Mouse (Mus musculus): ENCODE measurements around the gene Hamp2. TPM values are rescaled to one million over a fixed set of nuclear protein-coding genes. Genes with fewer than 3 reads are reported as not detected.
A peak's percentile ranks its signal among the peaks of the same experiment; 100 is the strongest.
"Not testable (repeated sequence)": the region's sequence is repeated elsewhere in the genome, so short reads cannot be mapped to it uniquely, and the experiment has no call there.

Gene Hamp2
- polyA plus RNA-seq, 2 experiments = not detected

DNA sequence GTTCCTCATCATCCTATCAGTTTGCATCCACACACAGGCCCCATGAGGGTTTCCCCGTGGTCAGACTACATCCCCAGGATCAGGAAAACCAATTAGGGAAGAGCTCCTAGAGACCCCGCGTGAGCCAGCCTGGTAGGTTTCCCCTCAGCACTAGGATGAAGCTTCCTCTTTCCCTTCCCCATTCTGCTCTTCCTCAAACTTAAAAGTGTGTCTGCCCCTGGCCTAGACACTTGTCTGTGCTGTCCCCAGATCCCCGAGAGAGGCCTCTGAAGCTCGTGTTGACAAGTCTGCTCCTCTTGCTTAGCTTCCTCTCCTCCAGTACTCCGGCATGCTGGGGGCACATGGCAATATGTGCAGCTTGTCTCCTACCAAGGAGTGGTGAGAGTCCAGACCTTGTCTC is 29.0 kb upstream of the Hamp2 start:
- WGBS (ENCODE audit: insufficient replicate concordance) = 48% methylated on average over 6 of the region's 6 CpGs
- Histone ChIP-seq H3K4me2 (ENCODE audit: low read depth) (no peak overlapping the region), H3K9me3 (ENCODE audit: control insufficient read depth, low read length) (no peaks in the 10 kb centered on the region), H3K27me3 (ENCODE audit: control insufficient read depth, insufficient read depth, low read length) (no peaks in the 10 kb centered on the region), H3K4me1 (replicated peaks; ENCODE audit: control insufficient read depth in 2 of 2, insufficient read depth in 2 of 2, low read length in 1 of 2) (peaks cover 7 to 19% of the 10 kb centered on the region in 2 experiments), H3K36me3 (replicated peaks; ENCODE audit: control insufficient read depth, insufficient read depth, low read depth) (peaks cover 46% of the 10 kb centered on the region), H3K4me3 (ENCODE audit: insufficient read depth in 1 of 2, low read depth in 2 of 2, low read length in 2 of 2) (no peak overlapping the region), H3K9ac (replicated peaks) (no peak overlapping the region), H3K27ac (no peak overlapping the region)
- TF ChIP-seq CTCF (IDR thresholded peaks at IDR 0.05; ENCODE audit: low read depth) (no peak), EP300 (IDR thresholded peaks at IDR 0.05; ENCODE audit: low read depth) (no peak)
- ATAC-seq (ENCODE audit: insufficient read depth) (no peak), DNase-seq (ENCODE audit: low read depth in 3 of 3, low spot score in 3 of 3) (no peak)

DNA sequence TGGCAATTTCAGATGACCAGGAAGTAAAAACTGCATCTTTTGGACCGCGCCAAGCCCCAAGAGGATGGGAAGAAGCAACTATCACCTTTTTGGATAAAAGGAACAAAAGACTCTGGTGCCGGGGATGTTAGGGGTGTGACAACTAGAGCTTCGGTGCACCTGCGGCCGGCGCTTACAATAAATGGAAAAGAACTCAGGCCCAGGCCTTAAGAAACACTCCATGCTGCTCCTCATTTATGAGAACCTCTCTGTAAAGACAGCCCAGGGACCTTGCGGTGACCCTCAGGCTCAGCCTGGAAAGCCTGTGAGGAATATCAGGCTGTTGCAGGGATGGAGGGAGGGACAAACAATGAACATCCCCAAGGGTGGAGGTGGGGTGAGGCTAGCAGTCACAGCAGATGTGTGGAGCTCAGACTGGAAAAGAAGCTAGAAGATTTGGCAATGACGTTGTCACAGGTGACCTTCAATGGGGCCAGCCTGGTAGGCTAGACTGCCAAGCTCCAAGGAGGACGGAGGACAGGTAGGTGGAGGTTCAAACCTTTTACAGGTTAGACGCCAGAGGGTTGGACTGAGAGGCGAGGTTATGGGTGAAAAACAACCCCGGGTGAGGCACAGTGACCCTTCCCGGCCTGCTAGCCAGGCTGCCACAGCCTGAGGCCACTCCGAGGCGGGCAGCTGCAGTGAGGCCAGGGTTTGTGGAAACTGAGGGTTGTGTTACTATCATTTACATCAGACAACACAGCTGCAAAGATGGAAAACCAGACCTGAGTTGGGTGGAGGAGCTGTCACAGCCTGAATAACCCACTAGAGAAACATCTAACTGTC is 28.2 kb upstream of the Hamp2 start:
- ATAC-seq (ENCODE audit: insufficient read depth) = no peak

GRCm38 (mm10) chr7:30949902-30950301 is 25.4 kb upstream of the Hamp2 start:
- not testable (repeated sequence) for H3K9me3 ChIP-seq (ENCODE audit: control insufficient read depth, low read length); H3K4me3 ChIP-seq (ENCODE audit: insufficient read depth in 1 of 2, low read depth in 2 of 2, low read length in 2 of 2); H3K4me2 ChIP-seq (ENCODE audit: low read depth); H3K27ac ChIP-seq; H3K27me3 ChIP-seq (ENCODE audit: control insufficient read depth, insufficient read depth, low read length); ATAC-seq (ENCODE audit: insufficient read depth); H3K9ac ChIP-seq (replicated peaks); H3K4me1 ChIP-seq (replicated peaks; ENCODE audit: control insufficient read depth in 2 of 2, insufficient read depth in 2 of 2, low read length in 1 of 2); DNase-seq (ENCODE audit: low read depth in 3 of 3, low spot score in 3 of 3)
- 72% methylated on average over 3 of the region's 3 CpGs for WGBS (ENCODE audit: insufficient replicate concordance)
- peaks cover 43% of the 10 kb centered on the region for H3K36me3 ChIP-seq (replicated peaks; ENCODE audit: control insufficient read depth, insufficient read depth, low read depth)

More for the DNA sequence above, 28.2 kb upstream of the Hamp2 start:
- Histone ChIP-seq H3K9me3 (ENCODE audit: control insufficient read depth, low read length) (no peaks in the 10 kb centered on the region), H3K36me3 (replicated peaks; ENCODE audit: control insufficient read depth, insufficient read depth, low read depth) (peaks cover 46% of the 10 kb centered on the region), H3K4me2 (ENCODE audit: low read depth) (no peak overlapping the region), H3K27me3 (ENCODE audit: control insufficient read depth, insufficient read depth, low read length) (no peaks in the 10 kb centered on the region), H3K9ac (replicated peaks) (no peak overlapping the region), H3K4me1 (replicated peaks; ENCODE audit: control insufficient read depth in 2 of 2, insufficient read depth in 2 of 2, low read length in 1 of 2) (peaks cover 3 to 13% of the 10 kb centered on the region in 2 experiments), H3K4me3 (ENCODE audit: insufficient read depth in 1 of 2, low read depth in 2 of 2, low read length in 2 of 2) (no peak overlapping the region), H3K27ac (no peak overlapping the region)
- TF ChIP-seq CTCF (IDR thresholded peaks at IDR 0.05; ENCODE audit: low read depth) = no peak
- no peak for TF ChIP-seq EP300 (IDR thresholded peaks at IDR 0.05; ENCODE audit: low read depth)
- DNase-seq (ENCODE audit: low read depth in 3 of 3, low spot score in 3 of 3) = no peak
- 84% methylated on average over 16 of the region's 16 CpGs for WGBS (ENCODE audit: insufficient replicate concordance)

DNA sequence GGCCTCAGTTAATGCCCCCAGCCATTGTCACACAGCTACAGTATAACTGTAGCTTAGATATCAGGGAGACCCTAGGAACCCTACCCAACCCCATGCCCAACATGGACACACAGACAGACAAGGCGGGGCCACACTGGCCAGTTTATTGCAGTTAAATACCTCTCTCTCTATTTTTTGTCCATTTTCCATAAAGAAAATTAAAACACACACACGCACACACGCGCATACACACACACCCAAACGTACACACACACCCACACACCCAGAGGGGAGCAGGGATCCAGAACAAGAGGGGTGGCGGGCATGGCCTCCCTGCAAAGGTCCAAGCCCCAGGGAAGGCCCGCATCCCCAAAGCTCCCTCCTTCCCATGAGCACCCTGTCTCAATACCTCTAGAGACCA is 21.4 kb upstream of the Hamp2 start:
- 79% methylated on average over 7 of the region's 7 CpGs for whole genome bisulfite sequencing (ENCODE audit: insufficient replicate concordance)
- peaks cover 12% of the 10 kb centered on the region; the same call in 1 of the 2 replicates for H3K36me3 ChIP-seq (replicated peaks; ENCODE audit: control insufficient read depth, insufficient read depth, low read depth)
- H3K4me2 ChIP-seq (ENCODE audit: low read depth) = no peak overlapping the region
- H3K4me1 ChIP-seq (replicated peaks; ENCODE audit: control insufficient read depth in 2 of 2, insufficient read depth in 2 of 2, low read length in 1 of 2) = no peaks in the 10 kb centered on the region
- H3K9ac ChIP-seq (replicated peaks) = no peak overlapping the region
- ATAC-seq (ENCODE audit: insufficient read depth) = peak; percentile 14; the same call in 1 of the 2 replicates
- H3K27ac ChIP-seq = no peak overlapping the region
- TF ChIP-seq CTCF (IDR thresholded peaks at IDR 0.05; ENCODE audit: low read depth) (no peak), EP300 (IDR thresholded peaks at IDR 0.05; ENCODE audit: low read depth) (no peak)
- no peaks in the 10 kb centered on the region for H3K9me3 ChIP-seq (ENCODE audit: control insufficient read depth, low read length)
- H3K27me3 ChIP-seq (ENCODE audit: control insufficient read depth, insufficient read depth, low read length) = no peaks in the 10 kb centered on the region
- DNase-seq (ENCODE audit: low read depth in 3 of 3, low spot score in 3 of 3) = no peak
- H3K4me3 ChIP-seq (ENCODE audit: insufficient read depth in 1 of 2, low read depth in 2 of 2, low read length in 2 of 2) = no peak overlapping the region

- not testable (repeated sequence) for H3K9ac ChIP-seq (replicated peaks); H3K4me3 ChIP-seq (ENCODE audit: insufficient read depth in 1 of 2, low read depth in 2 of 2, low read length in 2 of 2); H3K4me1 ChIP-seq (replicated peaks; ENCODE audit: control insufficient read depth in 2 of 2, insufficient read depth in 2 of 2, low read length in 1 of 2); H3K27ac ChIP-seq; H3K27me3 ChIP-seq (ENCODE audit: control insufficient read depth, insufficient read depth, low read length); H3K4me2 ChIP-seq (ENCODE audit: low read depth); DNase-seq (ENCODE audit: low read depth in 3 of 3, low spot score in 3 of 3); H3K36me3 ChIP-seq (replicated peaks; ENCODE audit: control insufficient read depth, insufficient read depth, low read depth); H3K9me3 ChIP-seq (ENCODE audit: control insufficient read depth, low read length)
- 80% methylated on average over 7 of the region's 7 CpGs for WGBS (ENCODE audit: insufficient replicate concordance)
- peak; percentile 32; the same call in 1 of the 2 replicates for ATAC-seq (ENCODE audit: insufficient read depth)
Measured at GRCm38 (mm10) chr7:30945466-30945865, 21.0 kb upstream of the Hamp2 start.

DNA sequence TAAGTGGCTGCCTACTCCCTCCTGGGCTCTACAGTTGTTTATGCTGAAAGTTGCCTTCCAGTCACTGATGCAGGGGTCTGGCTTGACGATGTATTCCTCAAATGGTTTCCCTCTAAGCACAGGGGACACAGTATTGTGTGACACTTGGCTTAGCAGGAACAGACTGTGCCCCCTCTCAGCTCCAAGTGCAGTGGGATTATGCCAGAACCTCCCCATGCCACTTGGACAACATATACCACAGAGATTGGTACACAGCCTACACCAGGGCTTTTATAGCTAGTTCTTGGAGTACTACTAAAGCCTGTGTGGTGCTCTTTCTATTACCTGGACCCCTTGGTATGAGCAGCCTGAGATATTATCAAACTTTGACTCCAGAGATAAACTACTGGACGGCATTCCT is 20.2 kb upstream of the Hamp2 start:
- H3K9ac ChIP-seq (replicated peaks); H3K4me2 ChIP-seq (ENCODE audit: low read depth); ATAC-seq (ENCODE audit: insufficient read depth); H3K9me3 ChIP-seq (ENCODE audit: control insufficient read depth, low read length); H3K27ac ChIP-seq; H3K4me1 ChIP-seq (replicated peaks; ENCODE audit: control insufficient read depth in 2 of 2, insufficient read depth in 2 of 2, low read length in 1 of 2); H3K4me3 ChIP-seq (ENCODE audit: insufficient read depth in 1 of 2, low read depth in 2 of 2, low read length in 2 of 2); H3K27me3 ChIP-seq (ENCODE audit: control insufficient read depth, insufficient read depth, low read length); H3K36me3 ChIP-seq (replicated peaks; ENCODE audit: control insufficient read depth, insufficient read depth, low read depth); DNase-seq (ENCODE audit: low read depth in 3 of 3, low spot score in 3 of 3): not testable (repeated sequence)
- WGBS (ENCODE audit: insufficient replicate concordance) = 55% methylated on average over 2 of the region's 2 CpGs
